Mouse (Mus musculus): ENCODE data around the gene Cyp3a11.
"Not testable (repeated sequence)": the region's sequence is repeated elsewhere in the genome, so short reads cannot be mapped to it uniquely, and the experiment has no call there.

Cyp3a11 gene

DNA sequence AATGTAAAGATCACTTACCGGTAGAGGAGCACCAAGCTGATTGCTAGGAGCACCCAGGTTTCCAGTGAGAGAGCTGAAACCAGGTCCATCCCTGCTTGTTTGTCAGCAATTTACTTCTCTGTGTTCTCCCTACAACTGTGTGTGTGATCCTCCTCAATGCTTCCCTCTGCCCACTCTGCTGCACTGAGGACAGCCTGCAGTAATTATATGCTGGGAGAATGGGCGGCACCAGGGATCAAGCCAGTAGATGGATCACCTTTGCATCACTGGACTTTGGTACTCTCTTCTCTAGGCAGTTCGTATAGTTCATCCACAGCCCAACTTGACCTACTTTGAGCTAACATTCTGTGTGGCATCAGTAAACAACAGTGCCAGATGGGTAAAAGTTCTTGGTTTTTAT lies at the start of gene Cyp3a11:
Gene Cyp3a11 (minus strand): TSS at position 277 of the 400 bp plus-strand sequence.
- CTCF ChIA-PET = no interaction called here

DNA sequence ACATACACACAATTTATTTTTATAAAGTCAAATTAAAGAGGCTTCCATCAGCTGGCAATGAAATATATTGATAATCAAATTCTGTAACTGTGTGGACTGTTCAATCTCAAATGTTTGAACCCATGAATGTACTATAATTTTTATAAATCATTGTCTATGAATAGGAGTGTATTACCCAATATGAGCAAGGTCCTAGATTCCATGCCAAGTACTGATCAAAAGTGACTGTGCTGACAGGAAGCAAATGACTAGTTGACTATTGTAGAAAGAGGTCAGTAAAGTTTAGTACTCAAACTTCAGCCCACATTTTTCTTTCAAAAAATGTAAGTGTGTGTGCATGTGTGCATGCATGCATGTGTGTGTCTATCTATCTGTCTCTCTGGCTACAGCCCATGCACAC lies 33.1 kb upstream of the Cyp3a11 start:
- CTCF ChIA-PET = no interaction called here

DNA sequence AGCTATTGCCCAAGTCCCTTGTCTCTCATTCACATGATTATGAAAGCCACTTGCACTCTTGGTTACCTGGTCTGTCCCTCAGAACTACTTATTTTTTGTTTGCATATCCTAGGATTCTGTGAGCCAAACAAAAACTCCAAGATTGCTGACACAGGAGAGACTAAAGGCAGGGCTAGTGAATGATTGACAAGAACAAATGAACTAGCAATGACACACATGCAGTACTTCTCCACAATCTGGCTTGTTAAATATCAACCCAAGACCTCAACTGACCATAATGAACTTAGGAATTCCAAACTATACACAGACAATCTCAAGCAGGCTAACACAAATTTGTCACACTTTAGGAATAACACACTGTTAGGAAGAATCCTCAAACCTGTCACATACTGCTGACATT lies 32.0 kb upstream of the Cyp3a11 start:
- CTCF ChIA-PET = no interaction called here

DNA sequence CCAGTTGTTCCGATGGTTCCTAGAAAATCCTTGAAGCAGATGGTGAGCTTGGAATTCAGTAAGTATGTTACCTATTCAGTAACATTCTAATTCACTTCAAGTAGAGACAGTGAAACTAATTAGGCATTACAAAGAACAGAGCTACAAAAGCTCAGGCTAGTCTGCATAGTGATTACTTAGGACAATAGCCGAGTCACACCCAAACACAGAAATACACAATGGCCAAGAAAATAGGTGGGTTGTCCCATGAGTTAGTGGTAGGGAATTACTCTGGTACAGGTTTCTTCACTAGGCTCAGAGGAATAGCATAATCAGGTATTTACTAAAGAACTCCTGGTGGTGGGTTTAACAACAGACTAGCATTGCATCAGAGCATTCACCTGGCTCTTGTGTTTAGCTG lies 27.2 kb upstream of the Cyp3a11 start:
- CTCF ChIA-PET = not testable (repeated sequence)

DNA sequence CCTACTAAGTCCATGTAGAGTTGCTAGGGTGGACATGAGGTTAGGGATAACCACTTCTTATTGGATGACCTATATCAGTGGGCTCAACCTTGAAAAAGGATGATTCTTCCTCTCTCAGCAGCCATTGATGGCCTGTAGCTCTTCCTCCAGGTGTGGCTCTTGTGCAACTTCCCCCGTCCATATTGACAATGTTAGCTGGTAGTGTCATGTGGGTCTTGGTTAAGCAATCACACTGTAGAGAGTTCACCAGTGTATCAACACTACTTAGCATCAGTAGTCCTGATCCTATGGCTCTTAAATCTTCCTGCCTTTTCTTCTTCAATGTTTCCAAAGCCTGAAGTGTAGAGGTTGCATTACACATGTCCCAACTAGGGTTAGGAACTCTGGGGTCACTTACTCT lies 24.8 kb upstream of the Cyp3a11 start:
- CTCF ChIA-PET = no interaction called here

DNA sequence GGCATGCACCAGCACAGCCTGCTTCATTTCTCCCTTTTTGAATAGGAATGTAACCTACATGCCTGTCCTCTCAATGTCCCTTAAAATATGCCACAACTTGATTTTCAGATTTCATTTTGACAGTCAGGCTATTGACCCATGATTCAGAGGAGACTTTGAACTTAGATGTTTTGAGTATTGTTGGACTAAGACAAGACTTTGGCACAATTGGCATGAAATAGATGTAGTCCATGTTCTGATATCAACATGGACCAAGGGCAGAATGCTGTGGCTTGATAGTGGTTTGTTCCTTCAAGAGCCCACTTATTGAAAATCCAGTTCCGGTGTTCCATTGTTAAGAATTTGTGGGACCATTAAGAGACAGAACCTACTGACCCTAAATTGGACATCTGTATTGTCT lies 23.6 kb upstream of the Cyp3a11 start:
- CTCF ChIA-PET = no interaction called here

DNA sequence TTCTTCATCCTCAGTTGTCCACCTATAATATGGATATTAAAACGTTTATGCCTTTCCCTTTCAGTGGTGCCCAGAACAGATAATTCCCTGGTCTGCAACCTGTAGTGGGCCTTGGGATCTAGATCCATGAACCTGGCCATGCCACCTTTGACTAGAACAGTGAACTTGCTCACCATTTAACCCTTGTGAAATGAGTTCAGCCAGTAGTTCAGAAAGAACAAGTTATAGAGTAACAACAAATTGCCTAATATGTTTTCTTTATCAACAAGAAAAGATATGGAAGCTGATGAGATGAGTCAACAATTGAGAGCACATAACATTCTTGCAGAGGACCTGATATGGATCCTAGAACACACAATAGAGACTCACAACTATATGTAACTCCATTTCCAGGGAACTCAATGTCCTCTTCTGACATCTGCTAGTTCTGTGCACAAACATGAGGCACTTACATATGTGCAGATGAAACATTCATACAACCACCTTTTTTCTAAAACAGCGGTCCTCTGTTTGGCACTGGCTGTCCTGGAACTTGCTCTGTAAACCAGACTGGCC lies 20.7 kb upstream of the Cyp3a11 start:
- CTCF ChIA-PET = interaction anchor here (0.7 kb wide), 1 partner anchor 16 kb away, joined by 3 read pairs; no protein-coding TSS in a partner anchor

DNA sequence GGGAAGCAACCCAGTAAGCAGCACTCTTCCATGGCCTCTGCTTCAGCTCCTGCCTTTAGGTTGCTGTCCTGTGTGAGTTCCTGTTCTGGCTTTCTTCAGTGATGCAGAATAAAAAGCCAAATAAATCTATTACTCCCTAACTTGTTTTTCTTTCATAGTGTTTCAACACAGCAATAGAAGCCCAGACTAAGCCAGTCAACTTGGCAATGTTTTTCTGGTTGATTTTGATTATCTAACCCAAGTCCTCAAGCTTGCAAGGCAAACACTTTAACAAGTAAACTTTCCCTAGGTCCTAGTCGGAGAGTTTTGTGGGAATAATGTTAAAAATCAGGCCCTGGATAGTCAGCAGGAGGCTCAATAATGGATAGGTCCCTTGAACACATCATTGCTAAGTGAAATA lies 17.5 kb upstream of the Cyp3a11 start:
- CTCF ChIA-PET = no interaction called here

DNA sequence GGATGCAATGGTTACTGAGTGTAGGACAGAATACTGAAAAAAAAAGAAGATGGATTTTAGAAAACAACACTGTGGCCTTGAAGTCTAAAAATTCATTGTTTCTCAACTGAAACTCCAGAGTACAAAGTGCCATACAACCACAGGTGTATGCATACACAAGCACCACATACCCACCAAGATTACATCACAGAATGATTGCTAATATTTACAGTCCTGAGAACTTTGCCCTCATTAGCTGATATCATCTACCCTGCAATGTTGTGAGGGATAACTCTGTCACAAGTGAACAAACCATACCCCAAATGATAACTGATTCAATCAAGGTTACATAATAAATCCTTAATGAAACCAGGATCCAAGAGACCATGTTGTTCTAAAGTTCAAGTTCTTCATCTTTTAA lies 1.4 kb upstream of the Cyp3a11 start:
- CTCF ChIA-PET = no interaction called here

DNA sequence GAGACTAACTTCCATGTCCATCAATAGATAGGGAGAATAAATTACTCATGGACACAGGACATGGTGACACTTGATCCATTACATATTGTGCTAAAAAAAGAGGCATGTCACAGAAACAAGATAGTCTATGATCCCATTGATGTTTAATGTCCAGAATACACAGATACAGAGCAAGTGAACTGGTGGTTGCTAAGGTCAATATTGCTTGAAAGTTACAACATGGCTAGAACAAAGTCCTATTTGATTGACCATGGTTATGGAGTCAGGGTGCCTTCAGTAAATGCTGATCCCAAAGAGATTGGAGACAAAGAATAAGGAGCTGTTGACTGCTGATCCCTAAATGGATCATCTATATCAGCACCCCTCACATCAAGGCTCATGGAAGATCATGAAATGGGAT lies 12.3 kb downstream of the Cyp3a11 start:
- CTCF ChIA-PET = not testable (repeated sequence)

DNA sequence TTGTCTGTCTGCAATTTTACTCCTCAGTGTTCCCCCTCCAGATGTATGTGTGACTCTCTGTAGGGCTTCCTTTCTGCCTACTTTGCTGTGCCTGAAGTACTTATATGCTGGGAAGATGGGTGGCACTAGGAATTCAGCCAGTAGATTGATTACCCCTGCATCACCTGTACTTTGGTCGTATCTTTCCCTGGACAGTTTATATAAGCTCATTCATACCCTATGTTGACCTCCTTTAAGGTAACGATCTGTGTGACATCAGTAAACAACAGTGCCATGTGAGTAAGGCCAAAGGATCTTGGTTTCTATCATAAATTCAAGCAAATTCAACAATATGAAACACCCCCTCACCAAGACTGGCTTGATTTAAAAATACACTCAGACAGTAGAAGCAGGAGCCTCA lies 74.0 kb downstream of the Cyp3a11 start, which contains the start of gene Cyp3a44:
Gene Cyp3a44 (minus strand): TSS at position 79 of the 400 bp plus-strand sequence.
- CTCF ChIA-PET = not testable (repeated sequence)

Measured in spleen, embryonic (tissue).